Mouse (Mus musculus): ENCODE measurements around the gene Klhl7.
"Not testable (repeated sequence)": the region's sequence is repeated elsewhere in the genome, so short reads cannot be mapped to it uniquely, and the experiment has no call there.

The Klhl7 gene

GRCm38 (mm10) chr5:24095393-24095792 is 5.0 kb upstream of the Klhl7 start:
- no peak for DNase-seq (ENCODE audit: low spot score)

GRCm38 (mm10) chr5:24095881-24096280 is 4.5 kb upstream of the Klhl7 start:
- no peak for DNase-seq (ENCODE audit: low spot score)

GRCm38 (mm10) chr5:24100810-24101311 is 456 bp downstream of the Klhl7 start:
- DNase-seq (ENCODE audit: low spot score) = peak; percentile 74

- DNase-seq (ENCODE audit: low spot score) = no peak
Measured at GRCm38 (mm10) chr5:24101446-24102140, 1.2 kb downstream of the Klhl7 start.

GRCm38 (mm10) chr5:24103235-24103634 is 2.8 kb downstream of the Klhl7 start:
- not testable (repeated sequence) for DNase-seq (ENCODE audit: low spot score)

- DNase-seq (ENCODE audit: low spot score) = no peak
Measured at GRCm38 (mm10) chr5:24103841-24104240, 3.4 kb downstream of the Klhl7 start.

- DNase-seq (ENCODE audit: low spot score) = no peak
Measured at GRCm38 (mm10) chr5:24107071-24107739, 6.8 kb downstream of the Klhl7 start.

- DNase-seq (ENCODE audit: low spot score) = no peak
Measured at GRCm38 (mm10) chr5:24107740-24108098, 7.3 kb downstream of the Klhl7 start.

GRCm38 (mm10) chr5:24110068-24110467 is 9.7 kb downstream of the Klhl7 start:
- DNase-seq (ENCODE audit: low spot score) = no peak

GRCm38 (mm10) chr5:24112116-24112903 is 11.9 kb downstream of the Klhl7 start:
- DNase-seq (ENCODE audit: low spot score) = no peak

- no peak for DNase-seq (ENCODE audit: low spot score)
Measured at GRCm38 (mm10) chr5:24122221-24122620, 21.8 kb downstream of the Klhl7 start.

GRCm38 (mm10) chr5:24124175-24124574 is 23.8 kb downstream of the Klhl7 start:
- DNase-seq (ENCODE audit: low spot score) = no peak

GRCm38 (mm10) chr5:24124579-24125276 is 24.3 kb downstream of the Klhl7 start:
- DNase-seq (ENCODE audit: low spot score) = no peak

- no peak for DNase-seq (ENCODE audit: low spot score)
Measured at GRCm38 (mm10) chr5:24125910-24126636, 25.7 kb downstream of the Klhl7 start.

GRCm38 (mm10) chr5:24126967-24127366 is 26.6 kb downstream of the Klhl7 start:
- DNase-seq (ENCODE audit: low spot score) = no peak

GRCm38 (mm10) chr5:24146964-24147363 is 46.6 kb downstream of the Klhl7 start:
- DNase-seq (ENCODE audit: low spot score) = no peak

- no peak for DNase-seq (ENCODE audit: low spot score)
Measured at GRCm38 (mm10) chr5:24152199-24152598, 51.8 kb downstream of the Klhl7 start.

- DNase-seq (ENCODE audit: low spot score) = no peak
Measured at GRCm38 (mm10) chr5:24156774-24157173, 56.4 kb downstream of the Klhl7 start.

GRCm38 (mm10) chr5:24164789-24165445 is 64.5 kb downstream of the Klhl7 start, which contains the start of gene Nupl2:
Nupl2 (plus strand) TSS chr5:24164963.
- peak; percentile 88 for DNase-seq (ENCODE audit: low spot score)

GRCm38 (mm10) chr5:24167263-24167662 is 66.9 kb downstream of the Klhl7 start:
- DNase-seq (ENCODE audit: low spot score) = no peak

- DNase-seq (ENCODE audit: low spot score) = no peak
Measured at GRCm38 (mm10) chr5:24169881-24170280, 69.5 kb downstream of the Klhl7 start.
